In the genomic region with DNA sequence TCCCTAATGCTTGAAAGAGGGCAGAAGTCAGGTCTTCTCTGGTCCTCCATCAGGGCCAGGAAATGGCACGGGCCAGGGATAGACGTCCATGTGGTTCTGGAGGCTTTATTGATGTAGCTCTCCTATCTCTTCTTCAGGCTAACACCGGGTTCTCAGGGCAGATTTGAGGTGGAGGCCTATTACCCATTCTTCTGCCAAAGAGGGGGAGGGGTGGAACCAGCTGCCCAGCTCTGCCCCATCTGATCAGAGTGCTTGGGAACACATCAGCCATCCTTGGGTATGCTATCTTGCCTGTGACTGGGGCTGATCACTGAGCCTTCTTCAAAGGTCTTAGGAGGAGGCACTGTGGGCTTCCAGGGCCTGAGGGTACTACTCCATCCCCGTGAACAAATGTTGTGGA, we compare ENCODE assay signal across 16 mouse cellular contexts.
"Had no signal": no experiment of that assay in that cellular context is flagged by ENCODE, and none has a peak within 500 bp of the region (broad histone marks: within the 10 kb centered on the region; RNA-seq: fewer than 3 reads in every experiment).

No protein-coding gene starts in this region.

- DNase-seq: heart, postnatal 10 days; heart, postnatal 14 days; heart, postnatal 36 days; heart, postnatal 4 days; kidney, adult 11 months; kidney, adult 18-20 months; kidney, adult 2 months; kidney, adult 8-10 months; kidney, adult 9 months; kidney, postnatal 10 days; kidney, postnatal 14 days; kidney, postnatal 25 days; kidney, postnatal 36 days; kidney, postnatal 4 days; layer of hippocampus, adult 9-11 months; layer of hippocampus, postnatal 36 days had no signal
